Mouse (Mus musculus): ENCODE results near the gene Srebf2. TPM values are rescaled to one million over a fixed set of nuclear protein-coding genes. Genes with fewer than 3 reads are reported as not detected.
"Not testable (repeated sequence)": the region's sequence is repeated elsewhere in the genome, so short reads cannot be mapped to it uniquely, and the experiment has no call there.

The Srebf2 gene
- polyA plus RNA-seq (2015; fragmentation: Nextera tagmentation; extraction: Ambion mirVana), result 200 and 218 TPM in 2 replicates

- under 1% methylated on average over 70 of the region's 79 CpGs for WGBS
Observed at GRCm38 (mm10) chr15:82146770-82147610, at the start of gene Srebf2. Gene Srebf2, plus strand, starts transcription at chr15:82147181.

GRCm38 (mm10) chr15:82106953-82107555 lies 39.9 kb upstream of the Srebf2 start:
- Histone ChIP-seq H3K27ac (no peak overlapping the region), H3K4me3 (no peak overlapping the region), H3K36me3 (ENCODE audit: poor library complexity, severe bottlenecking) (no peaks in the 10 kb centered on the region), H3K27me3 (no peaks in the 10 kb centered on the region), H3K9ac (no peak overlapping the region), H3K4me2 (no peak overlapping the region), H3K9me3 (replicated peaks) (no peaks in the 10 kb centered on the region), H3K4me1 (no peaks in the 10 kb centered on the region)
- ATAC-seq, result no peak
- 15% methylated on average over 8 of the region's 8 CpGs for WGBS

More at GRCm38 (mm10) chr15:82146770-82147610, at the start of gene Srebf2:
- Histone ChIP-seq H3K27me3 (no peaks in the 10 kb centered on the region), H3K4me1 (peaks cover 48% of the 10 kb centered on the region), H3K4me3 (peak within 1 kb of the TSS; percentile 91), H3K9me3 (replicated peaks) (no peaks in the 10 kb centered on the region), H3K27ac (peak within 1 kb of the TSS; percentile 98), H3K9ac (peak within 1 kb of the TSS; percentile 95), H3K36me3 (ENCODE audit: poor library complexity, severe bottlenecking) (peaks cover 8% of the 10 kb centered on the region), H3K4me2 (peak within 1 kb of the TSS; percentile 96)
- peak; percentile 97 for ATAC-seq

GRCm38 (mm10) chr15:82120544-82120943 lies 26.4 kb upstream of the Srebf2 start:
- Histone ChIP-seq H3K4me1 (no peaks in the 10 kb centered on the region), H3K27ac (no peak overlapping the region), H3K4me3 (no peak overlapping the region), H3K36me3 (ENCODE audit: poor library complexity, severe bottlenecking) (no peaks in the 10 kb centered on the region), H3K9ac (no peak overlapping the region), H3K27me3 (no peaks in the 10 kb centered on the region), H3K9me3 (replicated peaks) (no peaks in the 10 kb centered on the region), H3K4me2 (no peak overlapping the region)
- WGBS, result 90% methylated on average over 8 of the region's 8 CpGs
- ATAC-seq, result no peak

- Histone ChIP-seq H3K4me1 (peaks cover 19% of the 10 kb centered on the region), H3K4me2 (peak overlapping the region; percentile 90), H3K4me3 (peak overlapping the region; percentile 83; the same call in 1 of the 2 replicates)
- not testable (repeated sequence) for H3K27me3 ChIP-seq; H3K9ac ChIP-seq; H3K27ac ChIP-seq; H3K9me3 ChIP-seq (replicated peaks); ATAC-seq; H3K36me3 ChIP-seq (ENCODE audit: poor library complexity, severe bottlenecking)
- 73% methylated on average over 4 of the region's 4 CpGs for WGBS
Observed at GRCm38 (mm10) chr15:82126690-82127089, 20.3 kb upstream of the Srebf2 start.

- Histone ChIP-seq H3K9me3 (replicated peaks) (no peaks in the 10 kb centered on the region), H3K4me2 (peak within 1 kb of the TSS; percentile 90), H3K27ac (peak within 1 kb of the TSS; percentile 70), H3K4me3 (peak within 1 kb of the TSS; percentile 83), H3K9ac (peak within 1 kb of the TSS; percentile 78), H3K27me3 (no peaks in the 10 kb centered on the region), H3K36me3 (ENCODE audit: poor library complexity, severe bottlenecking) (peaks cover 9% of the 10 kb centered on the region), H3K4me1 (peaks cover 19% of the 10 kb centered on the region)
- peak; percentile 99 for ATAC-seq
- under 1% methylated on average over 74 of the region's 74 CpGs for WGBS
Observed at GRCm38 (mm10) chr15:82127426-82128374, 19.3 kb upstream of the Srebf2 start, which contains the start of gene Ccdc134. Gene Ccdc134, plus strand, starts transcription at chr15:82127922.

GRCm38 (mm10) chr15:82128398-82128797 lies 18.6 kb upstream of the Srebf2 start:
- H3K9ac ChIP-seq, result peak overlapping the region; percentile 78
- H3K4me3 ChIP-seq, result peak overlapping the region; percentile 83
- no peak overlapping the region for H3K27ac ChIP-seq
- peak overlapping the region; percentile 90 for H3K4me2 ChIP-seq
- H3K27me3 ChIP-seq, result no peaks in the 10 kb centered on the region
- no peak for ATAC-seq
- no peaks in the 10 kb centered on the region for H3K9me3 ChIP-seq (replicated peaks)
- H3K36me3 ChIP-seq (ENCODE audit: poor library complexity, severe bottlenecking), result peaks cover 9% of the 10 kb centered on the region
- 0% methylated on average over 5 of the region's 5 CpGs for WGBS
- H3K4me1 ChIP-seq, result peaks cover 19% of the 10 kb centered on the region

- no peak overlapping the region for H3K9ac ChIP-seq
- 69% methylated on average over 7 of the region's 7 CpGs for WGBS
Observed at GRCm38 (mm10) chr15:82130599-82130998, 16.4 kb upstream of the Srebf2 start.

GRCm38 (mm10) chr15:82135372-82135771 lies 11.6 kb upstream of the Srebf2 start:
- H3K4me1 ChIP-seq, result no peaks in the 10 kb centered on the region
- H3K36me3 ChIP-seq (ENCODE audit: poor library complexity, severe bottlenecking), result peaks cover 14% of the 10 kb centered on the region
- no peaks in the 10 kb centered on the region for H3K27me3 ChIP-seq
- WGBS, result 88% methylated on average over 4 of the region's 4 CpGs
- no peaks in the 10 kb centered on the region for H3K9me3 ChIP-seq (replicated peaks)
- no peak overlapping the region for H3K4me2 ChIP-seq
- H3K9ac ChIP-seq, result no peak overlapping the region
- no peak overlapping the region for H3K4me3 ChIP-seq
- H3K27ac ChIP-seq, result peak overlapping the region; percentile 2; the same call in 1 of the 2 replicates
- no peak for ATAC-seq

More at GRCm38 (mm10) chr15:82130599-82130998, 16.4 kb upstream of the Srebf2 start:
- ATAC-seq, result no peak
- Histone ChIP-seq H3K27ac (no peak overlapping the region), H3K27me3 (no peaks in the 10 kb centered on the region), H3K4me1 (peaks cover 19% of the 10 kb centered on the region), H3K4me2 (no peak overlapping the region), H3K36me3 (ENCODE audit: poor library complexity, severe bottlenecking) (peaks cover 9% of the 10 kb centered on the region), H3K9me3 (replicated peaks) (no peaks in the 10 kb centered on the region), H3K4me3 (no peak overlapping the region)

- no peak overlapping the region for H3K4me3 ChIP-seq
- 55% methylated on average over 4 of the region's 4 CpGs for WGBS
- no peaks in the 10 kb centered on the region for H3K27me3 ChIP-seq
- H3K27ac ChIP-seq, result no peak overlapping the region
- ATAC-seq, result peak; percentile 41; the same call in 1 of the 2 replicates
- H3K9me3 ChIP-seq (replicated peaks), result no peaks in the 10 kb centered on the region
- peaks cover 21% of the 10 kb centered on the region for H3K36me3 ChIP-seq (ENCODE audit: poor library complexity, severe bottlenecking)
- H3K9ac ChIP-seq, result no peak overlapping the region
- H3K4me1 ChIP-seq, result no peaks in the 10 kb centered on the region
- no peak overlapping the region for H3K4me2 ChIP-seq
Observed at GRCm38 (mm10) chr15:82138565-82138964, 8.4 kb upstream of the Srebf2 start.

- no peak overlapping the region for H3K9ac ChIP-seq
- no peaks in the 10 kb centered on the region for H3K27me3 ChIP-seq
- ATAC-seq, result no peak
- H3K4me1 ChIP-seq, result peaks cover 6% of the 10 kb centered on the region
- peaks cover 21% of the 10 kb centered on the region for H3K36me3 ChIP-seq (ENCODE audit: poor library complexity, severe bottlenecking)
- no peak overlapping the region for H3K27ac ChIP-seq
- no peak overlapping the region for H3K4me2 ChIP-seq
- H3K4me3 ChIP-seq, result no peak overlapping the region
- no peaks in the 10 kb centered on the region for H3K9me3 ChIP-seq (replicated peaks)
- 91% methylated on average over 8 of the region's 8 CpGs for WGBS
Observed at GRCm38 (mm10) chr15:82139196-82139595, 7.8 kb upstream of the Srebf2 start.

- no peak overlapping the region for H3K4me3 ChIP-seq
- H3K9me3 ChIP-seq (replicated peaks), result no peaks in the 10 kb centered on the region
- 91% methylated on average over 3 of the region's 3 CpGs for WGBS
- no peak for ATAC-seq
- no peak overlapping the region for H3K27ac ChIP-seq
- peaks cover 21% of the 10 kb centered on the region for H3K36me3 ChIP-seq (ENCODE audit: poor library complexity, severe bottlenecking)
- no peak overlapping the region for H3K9ac ChIP-seq
- no peaks in the 10 kb centered on the region for H3K27me3 ChIP-seq
- no peak overlapping the region for H3K4me2 ChIP-seq
- H3K4me1 ChIP-seq, result peaks cover 9% of the 10 kb centered on the region
Observed at GRCm38 (mm10) chr15:82140355-82140754, 6.6 kb upstream of the Srebf2 start.
